Mouse (Mus musculus) liver, embryonic 11.5 days (tissue): ENCODE measurements around the gene Ift122. TPM values are rescaled to one million over a fixed set of nuclear protein-coding genes. Genes with fewer than 3 reads are reported as not detected.

Source experiments
- polyA plus RNA-seq: library from polyadenylated mRNA; unstranded; fragments of >200 nt; fragmentation: Nextera tagmentation; extraction: Ambion mirVana; gene quantifications from 2 replicates; pipeline ENCODE4 v1.2.1, GENCODE M21; 2014

Gene Ift122
- polyA plus RNA-seq, 1 experiment from 2014 or later = 9.1 TPM

Other genes starting within 250 kb of the Ift122 start
- gene Raf1, start 176.8 kb upstream of the Ift122 start, polyA plus RNA-seq = 70.1 and 70.7 TPM in 2 replicates
- 29.4 and 32.5 TPM in 2 replicates for gene Tmem40, start 91.1 kb upstream of the Ift122 start, polyA plus RNA-seq
- gene Cand2, start 78.9 kb upstream of the Ift122 start, polyA plus RNA-seq = 20.3 and 22.0 TPM in 2 replicates
- 2,286 and 2,478 TPM in 2 replicates for gene Rpl32, start 44.7 kb upstream of the Ift122 start, polyA plus RNA-seq
- 0.27 TPM in 2 replicates for gene Efcab12, start 15.1 kb upstream of the Ift122 start, polyA plus RNA-seq
- 20.7 and 23.0 TPM in 2 replicates for gene Mbd4, start 99 bp upstream of the Ift122 start, polyA plus RNA-seq
- 0.06 TPM in 1 of 2 replicates, not detected in the other for gene Rho, start 78.3 kb downstream of the Ift122 start, polyA plus RNA-seq
- not detected in 2 replicates for gene H1foo, start 91.5 kb downstream of the Ift122 start, polyA plus RNA-seq
- gene Plxnd1, start 141.5 kb downstream of the Ift122 start, polyA plus RNA-seq = 25.6 and 27.8 TPM in 2 replicates